Mouse (Mus musculus) midbrain, embryonic 10.5 days (tissue): Measurements from ENCODE around the gene Ttc28. TPM values are rescaled to one million over a fixed set of nuclear protein-coding genes. Genes with fewer than 3 reads are reported as not detected.

Source experiments
- DNase-seq: peaks from one replicate; pipeline ENCODE4 v3.0.0-alpha.2; 2017; ENCODE audit warnings: low spot score
- H3K27ac ChIP-seq: fragments of 300-500 bp; sonication (generic); replicated peaks from 2 replicates; pipeline ENCODE4 v1.5.1; 2016; ENCODE audit warnings: mild to moderate bottlenecking
- H3K27me3 ChIP-seq: fragments of 300-500 bp; sonication (generic); 2 replicates; pipeline ENCODE4 v1.6.1; 2016; ENCODE audit warnings: low read depth, mild to moderate bottlenecking; ENCODE audit not compliant: poor library complexity, severe bottlenecking
- H3K36me3 ChIP-seq: fragments of 300-500 bp; sonication (generic); 2 replicates; pipeline ENCODE4 v1.6.1; 2016; ENCODE audit warnings: mild to moderate bottlenecking, moderate library complexity
- H3K4me1 ChIP-seq: fragments of 300-500 bp; sonication (generic); 2 replicates; pipeline ENCODE4 v1.6.1; 2016
- H3K4me3 ChIP-seq: fragments of 300-500 bp; sonication (generic); 2 replicates; pipeline ENCODE4 v1.5.1; 2016; ENCODE audit warnings: mild to moderate bottlenecking, moderate library complexity
- H3K9me3 ChIP-seq: fragments of 300-500 bp; sonication (generic); replicated peaks from 2 replicates; pipeline ENCODE4 v1.6.1; 2016; ENCODE audit warnings: mild to moderate bottlenecking
- WGBS: fragments of 180-500 bp; shearing (Covaris S2); methylation state at CpG from one replicate; pipeline ENCODE4 v1.1.7; 2016; 5-methylcytosine and 5-hydroxymethylcytosine counted together
- polyA plus RNA-seq: library from polyadenylated mRNA; unstranded; fragments of >200 nt; fragmentation: Nextera tagmentation; extraction: Ambion mirVana; gene quantifications from 2 replicates; pipeline ENCODE4 v1.2.1, GENCODE M21; 2016

The Ttc28 gene
- polyA plus RNA-seq, 1 experiment from 2014 or later, result 9.4 TPM

GRCm38 (mm10) chr5:111180091-111181053 lies 300.8 kb downstream of the Ttc28 start:
- Histone ChIP-seq H3K36me3 (peaks cover 8% of the 10 kb centered on the region), H3K9me3 (no peaks in the 10 kb centered on the region), H3K27ac (peak overlapping the region; percentile 34; the same call in 1 of the 2 replicates), H3K27me3 (no peaks in the 10 kb centered on the region; the same call in 1 of the 2 replicates), H3K4me3 (no peak overlapping the region), H3K4me1 (peaks cover 48% of the 10 kb centered on the region)
- no peak for DNase-seq
- WGBS, result 84% methylated on average over 25 of the region's 25 CpGs

GRCm38 (mm10) chr5:111181204-111181912 lies 301.8 kb downstream of the Ttc28 start:
- 80% methylated on average over 7 of the region's 7 CpGs for WGBS
- no peaks in the 10 kb centered on the region for H3K9me3 ChIP-seq
- H3K36me3 ChIP-seq, result peaks cover 8% of the 10 kb centered on the region
- H3K4me1 ChIP-seq, result peaks cover 42% of the 10 kb centered on the region
- no peak overlapping the region for H3K27ac ChIP-seq
- H3K27me3 ChIP-seq, result no peaks in the 10 kb centered on the region; the same call in 1 of the 2 replicates
- no peak for DNase-seq
- H3K4me3 ChIP-seq, result no peak overlapping the region

GRCm38 (mm10) chr5:111186600-111186999 lies 307.0 kb downstream of the Ttc28 start:
- H3K27ac ChIP-seq, result peak overlapping the region; percentile 72
- H3K36me3 ChIP-seq, result peaks cover 8% of the 10 kb centered on the region
- 45% methylated on average over 11 of the region's 11 CpGs for WGBS
- peaks cover 27% of the 10 kb centered on the region for H3K4me1 ChIP-seq
- DNase-seq, result peak; percentile 26
- H3K4me3 ChIP-seq, result no peak overlapping the region
- no peaks in the 10 kb centered on the region for H3K9me3 ChIP-seq
- H3K27me3 ChIP-seq, result no peaks in the 10 kb centered on the region; the same call in 1 of the 2 replicates

GRCm38 (mm10) chr5:111191972-111192371 lies 312.4 kb downstream of the Ttc28 start:
- 91% methylated on average over 9 of the region's 9 CpGs for WGBS
- H3K4me3 ChIP-seq, result no peak overlapping the region

GRCm38 (mm10) chr5:111194829-111195228 lies 315.2 kb downstream of the Ttc28 start:
- no peak overlapping the region for H3K4me3 ChIP-seq
- no peak for DNase-seq
- 0 out of 2 replicates have a peak overlapping the region, but pooled peaks have one; percentile 25 for H3K27ac ChIP-seq
- peaks cover 50% of the 10 kb centered on the region for H3K4me1 ChIP-seq
- WGBS, result 81% methylated on average over 2 of the region's 2 CpGs
- no peaks in the 10 kb centered on the region for H3K9me3 ChIP-seq
- no peaks in the 10 kb centered on the region for H3K36me3 ChIP-seq
- H3K27me3 ChIP-seq, result 0 out of 2 replicates have a peak, but pooled peaks cover 9% of the 10 kb centered on the region

More at GRCm38 (mm10) chr5:111191972-111192371, 312.4 kb downstream of the Ttc28 start:
- DNase-seq, result no peak
- no peak overlapping the region for H3K27ac ChIP-seq
- H3K4me1 ChIP-seq, result peaks cover 36% of the 10 kb centered on the region
- H3K27me3 ChIP-seq, result 0 out of 2 replicates have a peak, but pooled peaks cover 6% of the 10 kb centered on the region
- no peaks in the 10 kb centered on the region for H3K9me3 ChIP-seq
- H3K36me3 ChIP-seq, result no peaks in the 10 kb centered on the region

GRCm38 (mm10) chr5:111195488-111196485 lies 316.2 kb downstream of the Ttc28 start:
- DNase-seq, result no peak
- Histone ChIP-seq H3K4me1 (peaks cover 54% of the 10 kb centered on the region), H3K9me3 (no peaks in the 10 kb centered on the region), H3K27ac (peak overlapping the region; percentile 24; the same call in 1 of the 2 replicates), H3K27me3 (0 out of 2 replicates have a peak, but pooled peaks cover 9% of the 10 kb centered on the region), H3K4me3 (no peak overlapping the region), H3K36me3 (no peaks in the 10 kb centered on the region)
- 75% methylated on average over 11 of the region's 11 CpGs for WGBS

- H3K4me3 ChIP-seq, result no peak overlapping the region
- 90% methylated on average over 15 of the region's 15 CpGs for WGBS
- H3K4me1 ChIP-seq, result peaks cover 54% of the 10 kb centered on the region
- H3K9me3 ChIP-seq, result no peaks in the 10 kb centered on the region
- no peak for DNase-seq
- no peak overlapping the region for H3K27ac ChIP-seq
- no peaks in the 10 kb centered on the region for H3K36me3 ChIP-seq
- H3K27me3 ChIP-seq, result 0 out of 2 replicates have a peak, but pooled peaks cover 5% of the 10 kb centered on the region
Measured at GRCm38 (mm10) chr5:111197727-111198126, 318.1 kb downstream of the Ttc28 start.

GRCm38 (mm10) chr5:111200167-111200840 lies 320.7 kb downstream of the Ttc28 start:
- Histone ChIP-seq H3K36me3 (no peaks in the 10 kb centered on the region), H3K4me1 (peaks cover 71% of the 10 kb centered on the region), H3K9me3 (no peaks in the 10 kb centered on the region), H3K4me3 (no peak overlapping the region), H3K27me3 (0 out of 2 replicates have a peak, but pooled peaks cover 3% of the 10 kb centered on the region), H3K27ac (peak overlapping the region; percentile 76)
- no peak for DNase-seq
- WGBS, result 52% methylated on average over 15 of the region's 15 CpGs

GRCm38 (mm10) chr5:111200915-111201610 lies 321.5 kb downstream of the Ttc28 start:
- Histone ChIP-seq H3K27ac (peak overlapping the region; percentile 76), H3K36me3 (no peaks in the 10 kb centered on the region), H3K9me3 (no peaks in the 10 kb centered on the region), H3K27me3 (0 out of 2 replicates have a peak, but pooled peaks cover 3% of the 10 kb centered on the region), H3K4me3 (no peak overlapping the region), H3K4me1 (peaks cover 71% of the 10 kb centered on the region)
- no peak for DNase-seq
- WGBS, result 62% methylated on average over 16 of the region's 16 CpGs

- no peak overlapping the region for H3K27ac ChIP-seq
- 0 out of 2 replicates have a peak, but pooled peaks cover 3% of the 10 kb centered on the region for H3K27me3 ChIP-seq
- peaks cover 83% of the 10 kb centered on the region for H3K4me1 ChIP-seq
- DNase-seq, result no peak
- H3K36me3 ChIP-seq, result no peaks in the 10 kb centered on the region
- WGBS, result 71% methylated on average over 5 of the region's 5 CpGs
- H3K4me3 ChIP-seq, result no peak overlapping the region
- no peaks in the 10 kb centered on the region for H3K9me3 ChIP-seq
Measured at GRCm38 (mm10) chr5:111204221-111204620, 324.6 kb downstream of the Ttc28 start.
